Mouse (Mus musculus) MEL (cell line): ENCODE results near the gene Phf21b. TPM values are rescaled to one million over a fixed set of nuclear protein-coding genes. Genes with fewer than 3 reads are reported as not detected.

Experiments
- DNase-seq: peaks from one replicate; pipeline ENCODE4 v3.0.0; 2011; ENCODE audit warnings: low read depth, low spot score
- H3K27ac ChIP-seq: 2 replicates; pipeline ENCODE4 v1.5.1; 2012; ENCODE audit warnings: low read depth, mild to moderate bottlenecking, control low read depth, low read length, moderate library complexity; ENCODE audit not compliant: control insufficient read depth
- H3K27me3 ChIP-seq, 2 experiments: fragments of 150-350 bp in 1 of 2; sonication (generic) in 1 of 2; 2 replicates each; pipeline ENCODE4 v1.6.1; 2012; ENCODE audit warnings: low read length in 2 of 2, mild to moderate bottlenecking in 2 of 2, improper control_type of control experiment in 1 of 2, moderate library complexity in 1 of 2; ENCODE audit not compliant: insufficient read depth in 2 of 2, control insufficient read depth in 1 of 2
- H3K36me3 ChIP-seq, 2 experiments: 2 replicates each; pipeline ENCODE4 v1.6.1; 2012 to 2014; ENCODE audit warnings: low read length in 2 of 2, improper control_type of control experiment in 1 of 2, inconsistent platforms in 1 of 2, mild to moderate bottlenecking in 1 of 2; ENCODE audit not compliant: insufficient read depth in 2 of 2, control insufficient read depth in 1 of 2
- H3K4me1 ChIP-seq, 2 experiments: fragments of 150-350 bp in 1 of 2; sonication (generic) in 1 of 2; 2 replicates each; pipeline ENCODE4 v1.6.1; 2012; ENCODE audit warnings: low read length in 2 of 2, improper control_type of control experiment in 1 of 2, mild to moderate bottlenecking in 1 of 2; ENCODE audit not compliant: insufficient read depth in 2 of 2, control insufficient read depth in 1 of 2
- H3K4me3 ChIP-seq, 2 experiments: fragments of 150-350 bp in 1 of 2; sonication (generic) in 1 of 2; 2 replicates each; pipeline ENCODE4 v1.5.1; 2012; ENCODE audit warnings: low read depth in 2 of 2, low read length in 2 of 2, mild to moderate bottlenecking in 2 of 2, moderate library complexity in 2 of 2, control low read depth in 1 of 2, improper control_type of control experiment in 1 of 2; ENCODE audit not compliant: control insufficient read depth in 1 of 2, insufficient read depth in 1 of 2
- H3K79me2 ChIP-seq: 2 replicates; pipeline ENCODE4 v1.6.1; 2012; ENCODE audit warnings: mild to moderate bottlenecking, low read length, moderate library complexity; ENCODE audit not compliant: control insufficient read depth, poor library complexity, insufficient read depth
- H3K9ac ChIP-seq: 2 replicates; pipeline ENCODE4 v1.6.1; 2012; ENCODE audit warnings: low read depth, mild to moderate bottlenecking, control low read depth, low read length, moderate library complexity; ENCODE audit not compliant: control insufficient read depth, poor library complexity, severe bottlenecking
- H3K9me3 ChIP-seq: fragments of 150-350 bp; sonication (generic); replicated peaks from 2 replicates; pipeline ENCODE4 v1.6.1; 2012; ENCODE audit warnings: mild to moderate bottlenecking, low read length, improper control_type of control experiment, moderate library complexity; ENCODE audit not compliant: insufficient read depth
- BHLHE40 ChIP-seq: IDR thresholded peaks from 2 replicates; pipeline ENCODE4 v1.6.1; 2012; ENCODE audit warnings: low read depth, mild to moderate bottlenecking, inconsistent platforms, low read length, improper control_type of control experiment, borderline replicate concordance
- CHD2 ChIP-seq: IDR thresholded peaks from 2 replicates; pipeline ENCODE4 v1.6.1; 2011; ENCODE audit warnings: low read length, improper control_type of control experiment
- CTCF ChIP-seq, 3 experiments: IDR thresholded peaks in 2 of 3; conservative IDR thresholded peaks in 1 of 3; 2 replicates each; pipeline ENCODE4 v1.5.1; 2011 to 2012; ENCODE audit warnings: low read length in 3 of 3, low read depth in 2 of 3, mild to moderate bottlenecking in 2 of 3, improper control_type of control experiment in 1 of 3, inconsistent platforms in 1 of 3, mixed read lengths in 1 of 3, moderate library complexity in 1 of 3; ENCODE audit not compliant: control insufficient read depth in 1 of 3, insufficient read depth in 1 of 3, poor library complexity in 1 of 3, severe bottlenecking in 1 of 3
- E2F4 ChIP-seq: IDR thresholded peaks from 2 replicates; pipeline ENCODE4 v1.6.1; 2011; ENCODE audit warnings: low read depth, low read length, improper control_type of control experiment, borderline replicate concordance
- ELF1 ChIP-seq: IDR thresholded peaks from 2 replicates; pipeline ENCODE4 v1.6.1; 2014; ENCODE audit warnings: low read depth, mild to moderate bottlenecking, inconsistent platforms, low read length, improper control_type of control experiment, moderate library complexity
- EP300 ChIP-seq, 2 experiments: IDR thresholded peaks; 2 replicates each; pipeline ENCODE4 v1.6.1; 2011; ENCODE audit warnings: improper control_type of control experiment in 2 of 2, low read length in 2 of 2, low read depth in 1 of 2, mild to moderate bottlenecking in 1 of 2
- GATA1 ChIP-seq: IDR thresholded peaks from 2 replicates; pipeline ENCODE4 v1.6.1; 2011; ENCODE audit warnings: low read depth, low read length, improper control_type of control experiment
- JUND ChIP-seq: IDR thresholded peaks from 2 replicates; pipeline ENCODE4 v1.6.1; 2011; ENCODE audit warnings: low read depth, mild to moderate bottlenecking, improper control_type of control experiment, low read length
- KAT2A ChIP-seq: conservative IDR thresholded peaks from 2 replicates; pipeline ENCODE4 v1.6.1; 2012; ENCODE audit warnings: low read depth, low read length, improper control_type of control experiment, inconsistent platforms
- MAFK ChIP-seq: IDR thresholded peaks from 2 replicates; pipeline ENCODE4 v1.6.1; 2011; ENCODE audit warnings: low read depth, mild to moderate bottlenecking, low read length, improper control_type of control experiment, borderline replicate concordance
- MEF2A ChIP-seq: IDR thresholded peaks from 2 replicates; pipeline ENCODE4 v1.6.1; 2014; ENCODE audit warnings: low read depth, mild to moderate bottlenecking, inconsistent platforms, low read length, improper control_type of control experiment; ENCODE audit not compliant: poor library complexity, insufficient replicate concordance, severe bottlenecking; ENCODE audit errors: extremely low read depth
- MXI1 ChIP-seq: IDR thresholded peaks from 2 replicates; pipeline ENCODE4 v1.6.1; 2011; ENCODE audit warnings: mild to moderate bottlenecking, low read depth, low read length, improper control_type of control experiment
- MYB ChIP-seq: IDR thresholded peaks from 2 replicates; pipeline ENCODE4 v1.6.1; 2011; ENCODE audit warnings: mild to moderate bottlenecking, low read depth, low read length, improper control_type of control experiment
- MYC ChIP-seq: IDR thresholded peaks from 2 replicates; pipeline ENCODE4 v1.6.1; 2011; ENCODE audit warnings: low read depth, mild to moderate bottlenecking, low read length, improper control_type of control experiment, moderate library complexity
- POLR2A ChIP-seq, 2 experiments: IDR thresholded peaks; 2 replicates each; pipeline ENCODE4 v1.6.1; 2011 to 2012; ENCODE audit warnings: low read length in 2 of 2, mild to moderate bottlenecking in 2 of 2, control low read depth in 1 of 2, improper control_type of control experiment in 1 of 2, low read depth in 1 of 2, moderate library complexity in 1 of 2; ENCODE audit not compliant: control insufficient read depth in 1 of 2, insufficient read depth in 1 of 2, poor library complexity in 1 of 2
- POLR2AphosphoS2 ChIP-seq: IDR thresholded peaks from 2 replicates; pipeline ENCODE4 v1.6.1; 2011; ENCODE audit warnings: low read length, improper control_type of control experiment
- POLR2AphosphoS5 ChIP-seq: IDR thresholded peaks from 2 replicates; pipeline ENCODE4 v1.6.1; 2012; ENCODE audit warnings: low read depth, borderline replicate concordance, mild to moderate bottlenecking, inconsistent platforms, low read length, moderate library complexity, mixed read lengths
- RCOR1 ChIP-seq: IDR thresholded peaks from 2 replicates; pipeline ENCODE4 v1.6.1; 2012; ENCODE audit warnings: low read depth, mild to moderate bottlenecking, inconsistent platforms, low read length, improper control_type of control experiment
- SIN3A ChIP-seq: IDR thresholded peaks from 2 replicates; pipeline ENCODE4 v1.6.1; 2012; ENCODE audit warnings: low read length, improper control_type of control experiment, inconsistent platforms
- SMC3 ChIP-seq: IDR thresholded peaks from 2 replicates; pipeline ENCODE4 v1.6.1; 2011; ENCODE audit warnings: low read depth, low read length, improper control_type of control experiment
- TAL1 ChIP-seq: IDR thresholded peaks from 2 replicates; pipeline ENCODE4 v1.6.1; 2012; ENCODE audit warnings: mild to moderate bottlenecking, inconsistent platforms, low read length, moderate library complexity, mixed read lengths
- TBP ChIP-seq: IDR thresholded peaks from 2 replicates; pipeline ENCODE4 v1.8.0; 2011; ENCODE audit warnings: low read depth, low read length, improper control_type of control experiment
- USF1 ChIP-seq: IDR thresholded peaks from 2 replicates; pipeline ENCODE4 v1.6.1; 2014; ENCODE audit warnings: low read depth, mild to moderate bottlenecking, inconsistent platforms, low read length, improper control_type of control experiment, moderate library complexity
- USF2 ChIP-seq, 2 experiments: IDR thresholded peaks; 2 replicates each; pipeline ENCODE4 v1.6.1; 2011 to 2012; ENCODE audit warnings: improper control_type of control experiment in 2 of 2, low read length in 2 of 2, borderline replicate concordance in 1 of 2, inconsistent platforms in 1 of 2, low read depth in 1 of 2, mild to moderate bottlenecking in 1 of 2; ENCODE audit not compliant: insufficient read depth in 1 of 2
- ZC3H11A ChIP-seq: IDR thresholded peaks from 2 replicates; pipeline ENCODE4 v1.6.1; 2012; ENCODE audit warnings: low read depth, mild to moderate bottlenecking, inconsistent platforms, low read length, improper control_type of control experiment
- ZKSCAN1 ChIP-seq: IDR thresholded peaks from 2 replicates; pipeline ENCODE4 v1.6.1; 2012; ENCODE audit warnings: low read depth, mild to moderate bottlenecking, inconsistent platforms, low read length, improper control_type of control experiment, moderate library complexity
- ZMIZ1 ChIP-seq: IDR thresholded peaks from 2 replicates; pipeline ENCODE4 v1.6.1; 2012; ENCODE audit warnings: low read depth, mild to moderate bottlenecking, inconsistent platforms, low read length, improper control_type of control experiment, moderate library complexity
- ZNF384 ChIP-seq: IDR thresholded peaks from 2 replicates; pipeline ENCODE4 v1.6.1; 2012; ENCODE audit warnings: low read depth, mild to moderate bottlenecking, inconsistent platforms, low read length, improper control_type of control experiment
- polyA plus RNA-seq, 2 experiments: library from polyadenylated mRNA; stranded (reverse) in 1 of 2; unstranded in 1 of 2; fragments of >175 nt in 1 of 2; fragments of >200 nt in 1 of 2; gene quantifications; 2 replicates each; pipeline versions ENCODE4 v1.2.1 to v1.2.4; 2012; ENCODE audit warnings: low replicate concordance in 2 of 2, low read depth in 1 of 2; ENCODE audit not compliant: insufficient read length in 2 of 2, insufficient read depth in 1 of 2, missing spikeins in 1 of 2
- total RNA-seq: library from RNA; depleted of rRNA; stranded (reverse); fragments of 300-350 nt; gene quantifications from 2 replicates; pipeline ENCODE4 v1.2.3, GENCODE M21; 2012

Phf21b gene
- total and polyA plus RNA-seq, 3 experiments: 4.7 to 14.7 TPM; not detected in 1

- Histone ChIP-seq H3K4me3 (no peak overlapping the region), H3K4me1 (no peaks in the 10 kb centered on the region), H3K9ac (no peak overlapping the region), H3K27me3 (no peaks in the 10 kb centered on the region), H3K27ac (no peak overlapping the region), H3K79me2 (no peaks in the 10 kb centered on the region), H3K36me3 (no peaks in the 10 kb centered on the region), H3K9me3 (no peaks in the 10 kb centered on the region)
- TF ChIP-seq E2F4 (no peak), MYB (no peak), POLR2AphosphoS2 (no peak), CHD2 (no peak), POLR2A (IDR thresholded peaks at IDR 0.05; ENCODE audit: control insufficient read depth in 1 of 2, insufficient read depth in 1 of 2, low read depth in 1 of 2, low read length in 2 of 2, poor library complexity in 1 of 2) (no peak), ZC3H11A (no peak), JUND (no peak), RCOR1 (no peak), ELF1 (no peak), MEF2A (no peak), TBP (no peak), BHLHE40 (no peak), ZMIZ1 (no peak), SIN3A (no peak), MAFK (no peak), GATA1 (no peak), ZNF384 (no peak), USF2 (IDR thresholded peaks at IDR 0.05; ENCODE audit: borderline replicate concordance in 1 of 2, insufficient read depth in 1 of 2, low read depth in 1 of 2, low read length in 2 of 2) (no peak)
- no peak for DNase-seq
Measured at GRCm38 (mm10) chr15:84738246-84738645, 117.6 kb downstream of the Phf21b start.

- H3K36me3 ChIP-seq: no peaks in the 10 kb centered on the region
- H3K4me3 ChIP-seq: no peak overlapping the region
- H3K4me1 ChIP-seq: no peaks in the 10 kb centered on the region
- H3K27ac ChIP-seq: no peak overlapping the region
- DNase-seq: no peak
- H3K9me3 ChIP-seq: no peaks in the 10 kb centered on the region
- no peaks in the 10 kb centered on the region for H3K27me3 ChIP-seq
- no peaks in the 10 kb centered on the region for H3K79me2 ChIP-seq
- H3K9ac ChIP-seq: no peak overlapping the region
- TF ChIP-seq SMC3 (no peak), JUND (no peak), TBP (no peak), POLR2AphosphoS5 (no peak), EP300 (IDR thresholded peaks at IDR 0.05; ENCODE audit: low read depth in 1 of 2, low read length in 2 of 2) (no peak), ZNF384 (no peak), TAL1 (no peak), E2F4 (no peak), BHLHE40 (no peak), MYC (no peak), MXI1 (no peak), ZMIZ1 (no peak), CTCF (IDR thresholded peaks at IDR 0.05 in 2 of 3, conservative IDR thresholded peaks at IDR 0.05 in 1 of 3; ENCODE audit: control insufficient read depth in 1 of 3, insufficient read depth in 1 of 3, low read depth in 2 of 3, low read length in 3 of 3, poor library complexity in 1 of 3, severe bottlenecking in 1 of 3) (no peak), KAT2A (no peak), USF1 (no peak), ZKSCAN1 (no peak), SIN3A (no peak), POLR2AphosphoS2 (no peak), CHD2 (no peak)
- TF ChIP-seq, all 39 proteins: peak for 0
Measured at GRCm38 (mm10) chr15:84736994-84737346, 118.9 kb downstream of the Phf21b start.
